Mouse (Mus musculus): ENCODE data around the gene Ccr10.

DNA sequence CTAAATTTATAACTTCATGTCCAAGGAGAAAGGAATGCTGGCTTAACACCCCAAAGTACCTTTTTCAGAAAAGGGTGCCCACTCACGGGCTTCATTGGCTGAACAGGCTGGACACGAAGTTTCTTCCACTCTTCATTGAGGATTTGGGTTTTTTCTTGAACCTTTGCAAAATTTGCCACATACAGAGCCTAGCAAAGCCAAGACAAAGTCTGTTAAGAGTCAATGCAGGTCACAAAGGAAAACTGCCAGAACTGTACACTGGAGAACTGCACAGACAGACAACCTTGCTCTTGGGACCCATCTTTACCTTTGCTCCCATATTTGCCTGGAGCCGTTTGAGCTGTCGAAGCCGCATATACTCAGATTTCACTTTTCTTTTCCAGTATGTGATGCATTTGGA lies 41.7 kb upstream of the Ccr10 start:
- no peak for TF ChIP-seq TCF12 (IDR thresholded peaks at IDR 0.05; ENCODE audit: low read depth, low read length)
- no peak for TF ChIP-seq POLR2A (IDR thresholded peaks at IDR 0.05; ENCODE audit: control insufficient read depth in 1 of 2, insufficient read depth in 1 of 2, low read depth in 1 of 2, low read length in 2 of 2, poor library complexity in 1 of 2)
- TF ChIP-seq ZNF384 (IDR thresholded peaks at IDR 0.05; ENCODE audit: low read depth, low read length), result no peak
- TF ChIP-seq CTCF (IDR thresholded peaks at IDR 0.05 in 2 of 3, conservative IDR thresholded peaks at IDR 0.05 in 1 of 3; ENCODE audit: control insufficient read depth in 1 of 3, insufficient read depth in 1 of 3, low read depth in 2 of 3, low read length in 3 of 3, poor library complexity in 1 of 3, severe bottlenecking in 1 of 3), result no peak
- no peak for TF ChIP-seq EP300 (IDR thresholded peaks at IDR 0.05; ENCODE audit: low read depth in 1 of 2, low read length in 2 of 2)
- TF ChIP-seq ZC3H11A (IDR thresholded peaks at IDR 0.05; ENCODE audit: low read depth, low read length), result no peak

All from MEL (cell line).